Comparison of ENCODE assay signal across 10 mouse cellular contexts in the genomic region with DNA sequence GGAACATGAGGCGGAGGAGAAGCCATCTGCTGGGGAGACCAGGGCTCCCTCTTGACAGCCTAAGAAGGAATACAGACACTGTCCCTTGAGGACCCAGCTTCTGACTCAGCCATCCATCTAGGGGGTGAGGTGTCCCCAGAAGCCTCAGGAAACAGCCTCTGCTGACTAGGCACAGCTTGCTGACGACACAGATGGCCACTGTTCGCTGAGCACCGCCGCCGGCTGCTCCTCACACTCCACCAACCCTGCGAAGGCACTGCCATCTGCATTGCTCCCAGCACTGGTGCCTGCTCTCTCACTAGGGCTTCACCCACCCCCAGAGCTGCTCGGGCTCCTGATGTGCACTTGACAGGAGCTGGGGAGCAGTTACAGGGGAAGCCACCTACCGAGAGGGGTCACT. TPM values are rescaled to one million over a fixed set of nuclear protein-coding genes. Genes with fewer than 3 reads are reported as not detected.
A peak's percentile ranks its signal among the peaks of the same experiment; 100 is the strongest.
DNase-seq lines count a peak whose midpoint lies in the region; ATAC-seq and TF ChIP-seq lines count a peak whose summit lies in the region.
"Had no signal": no experiment of that assay in that cellular context is flagged by ENCODE, and none has a peak within 500 bp of the region (broad histone marks: within the 10 kb centered on the region; RNA-seq: fewer than 3 reads in every experiment).

No protein-coding gene starts in this region.

- 31% methylated on average over 9 of the region's 9 CpGs for WGBS in cerebellum, adult 2 months
- 62% methylated on average over 9 of the region's 9 CpGs for WGBS in limb, embryonic 10.5 days
- 63% methylated on average over 9 of the region's 9 CpGs for WGBS in intestine, postnatal 0 days

- no peak overlapping the region for H3K27ac ChIP-seq in cerebellum, adult 2 months (ENCODE audit: insufficient read depth, low read length)
- peak overlapping the region; percentile 56; the same call in 1 of the 2 replicates for H3K27ac ChIP-seq in limb, embryonic 10.5 days
- H3K27ac ChIP-seq in intestine, postnatal 0 days (ENCODE audit: low read depth, low read length) = no peak overlapping the region

- H3K9ac ChIP-seq in intestine, postnatal 0 days (ENCODE audit: low read depth, low read length) = no peak overlapping the region
- H3K9ac ChIP-seq: heart, embryonic 12.5 days had no signal

- TF ChIP-seq POLR2A in cerebellum, adult 2 months (IDR thresholded peaks at IDR 0.05; ENCODE audit: borderline replicate concordance, insufficient read depth, low read length) = no peak

- H3K36me3 ChIP-seq in limb, embryonic 10.5 days = no peaks in the 10 kb centered on the region; the same call in 1 of the 2 replicates
- no peaks in the 10 kb centered on the region for H3K36me3 ChIP-seq in intestine, postnatal 0 days (ENCODE audit: control insufficient read depth, insufficient read depth)
- H3K36me3 ChIP-seq: heart, embryonic 12.5 days had no signal

- ATAC-seq in intestine, postnatal 0 days = no peak
- ATAC-seq in megakaryocyte progenitor cell, adult 5-6 weeks (replicated peaks; ENCODE audit: poor library complexity) = no peak

- H3K4me2 ChIP-seq in intestine, postnatal 0 days (replicated peaks; ENCODE audit: low read depth) = no peak overlapping the region
- H3K4me2 ChIP-seq: heart, embryonic 12.5 days had no signal

- no peak overlapping the region for H3K4me3 ChIP-seq in cerebellum, adult 2 months (replicated peaks; ENCODE audit: insufficient read depth, low read depth, low read length)
- H3K4me3 ChIP-seq in limb, embryonic 10.5 days = no peak overlapping the region
- H3K4me3 ChIP-seq in intestine, postnatal 0 days (ENCODE audit: low read depth, low read length) = no peak overlapping the region
- H3K4me3 ChIP-seq: heart, embryonic 12.5 days; megakaryocyte, embryonic 14.5 days had no signal

- H3K9me3 ChIP-seq in limb, embryonic 10.5 days (replicated peaks) = no peaks in the 10 kb centered on the region
- no peaks in the 10 kb centered on the region for H3K9me3 ChIP-seq in intestine, postnatal 0 days (ENCODE audit: control insufficient read depth)
- H3K9me3 ChIP-seq: heart, embryonic 12.5 days; megakaryocyte, embryonic 14.5 days had no signal

- no peak for TF ChIP-seq CTCF in cerebellum, adult 2 months (IDR thresholded peaks at IDR 0.05; ENCODE audit: borderline replicate concordance, insufficient read depth, low read depth, low read length)
- TF ChIP-seq CTCF in intestine, postnatal 0 days (IDR thresholded peaks at IDR 0.05; ENCODE audit: low read depth) = no peak

- no peaks in the 10 kb centered on the region for H3K4me1 ChIP-seq in cerebellum, adult 2 months (ENCODE audit: control insufficient read depth, insufficient read depth, low read length)
- peaks cover 23% of the 10 kb centered on the region for H3K4me1 ChIP-seq in limb, embryonic 10.5 days
- H3K4me1 ChIP-seq in intestine, postnatal 0 days (replicated peaks; ENCODE audit: control insufficient read depth, insufficient read depth, low read length) = no peaks in the 10 kb centered on the region

- peak; percentile 30 to 34 for DNase-seq in cerebellum, adult 2 months
- DNase-seq in cerebellum, adult 18-20 months = no peak
- peak; percentile 59 to 69 for DNase-seq in cerebellum, postnatal 10 days
- peak; percentile 86 to 92 for DNase-seq in layer of hippocampus, adult 18-20 months (ENCODE audit: low spot score in 2 of 2)
- no peak for DNase-seq in limb, embryonic 10.5 days (ENCODE audit: low spot score)
- no peak for DNase-seq in thymus, postnatal 36 days

- H3K27me3 ChIP-seq in cerebellum, adult 2 months (ENCODE audit: control insufficient read depth, insufficient read depth, low read length) = no peaks in the 10 kb centered on the region
- peaks cover 43% of the 10 kb centered on the region for H3K27me3 ChIP-seq in limb, embryonic 10.5 days (ENCODE audit: low read depth, poor library complexity, severe bottlenecking)
- no peaks in the 10 kb centered on the region for H3K27me3 ChIP-seq in intestine, postnatal 0 days (replicated peaks; ENCODE audit: control insufficient read depth, insufficient read depth, low read length)

RNA-seq across cellular contexts. Expression of gene Tspan11, which starts 38.5 kb away (rescaled TPM):
- polyA plus RNA-seq in cerebellum, adult 2 months (2012; rRNA removed) = 8.3 and 9.5 TPM in 2 replicates
- 1 to 10 TPM; 1.3 to 1.5 TPM for total RNA-seq in layer of hippocampus, adult 18-20 months (2021)
- polyA plus RNA-seq in limb, embryonic 10.5 days (2016; fragmentation: Nextera tagmentation; extraction: Ambion mirVana) = 2.1 and 9.2 TPM in 2 replicates
- 2.7 and 3.8 TPM in 2 replicates for polyA plus RNA-seq in intestine, postnatal 0 days (2015; fragmentation: Nextera tagmentation; extraction: Ambion mirVana)
- total RNA-seq in megakaryocyte progenitor cell, adult 5-6 weeks (2015) = not detected in 2 replicates
- total RNA-seq in megakaryocyte progenitor cell, adult 5-6 weeks (2017) = not detected in 2 replicates

Comparison
In these comparisons a context has a peak if more than half of its experiments do, and no peak if none do; other contexts are left out.
1. DNase-seq: peak in cerebellum, adult 2 months (2 of 2), cerebellum, postnatal 10 days (2 of 2) and layer of hippocampus, adult 18-20 months (2 of 2); none in cerebellum, adult 18-20 months (0 of 2), limb, embryonic 10.5 days (single experiment) and thymus, postnatal 36 days (0 of 2).